Mouse (Mus musculus) heart, adult 2 months (tissue): ENCODE results near the gene Ripor3.

Experiments used
- CTCF ChIP-seq: fragments of 200-600 bp; IDR thresholded peaks from 2 replicates; pipeline ENCODE4 v1.8.1; 2022; ENCODE audit warnings: antibody characterized with exemption, mild to moderate bottlenecking, moderate library complexity
- EP300 ChIP-seq: fragments of 200-500 bp; IDR thresholded peaks from 2 replicates; pipeline ENCODE4 v1.6.1; 2011; ENCODE audit warnings: low read depth, low read length, control low read depth; ENCODE audit not compliant: insufficient read depth
- POLR2A ChIP-seq: fragments of 200-500 bp; IDR thresholded peaks from 2 replicates; pipeline ENCODE4 v1.6.1; 2011; ENCODE audit warnings: mild to moderate bottlenecking, low read depth, low read length, control low read depth; ENCODE audit not compliant: insufficient read depth

DNA sequence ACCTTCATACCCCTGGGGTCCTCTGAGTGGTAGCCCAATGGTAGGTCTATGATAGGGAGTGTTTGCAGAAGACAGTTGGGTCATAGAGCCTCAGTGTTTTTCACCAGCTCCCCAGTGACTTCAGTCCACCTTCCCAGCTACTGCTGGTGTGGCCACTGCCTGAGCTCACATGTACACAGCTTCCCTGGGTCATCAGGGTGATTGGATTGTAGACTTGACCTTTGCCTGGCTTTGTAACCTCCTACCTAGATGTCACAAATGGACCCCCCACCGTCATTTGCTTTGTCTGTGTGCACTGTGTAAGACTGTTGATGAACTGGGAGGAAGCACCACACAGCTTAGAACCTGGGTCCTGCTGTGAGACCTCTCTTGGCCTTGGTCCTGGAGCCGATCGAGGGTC lies 66.2 kb downstream of the Ripor3 start:
- no peak for TF ChIP-seq POLR2A
- TF ChIP-seq CTCF: no peak
- TF ChIP-seq EP300: no peak
